8 mouse cellular contexts compared by ENCODE assay signal in the genomic region with DNA sequence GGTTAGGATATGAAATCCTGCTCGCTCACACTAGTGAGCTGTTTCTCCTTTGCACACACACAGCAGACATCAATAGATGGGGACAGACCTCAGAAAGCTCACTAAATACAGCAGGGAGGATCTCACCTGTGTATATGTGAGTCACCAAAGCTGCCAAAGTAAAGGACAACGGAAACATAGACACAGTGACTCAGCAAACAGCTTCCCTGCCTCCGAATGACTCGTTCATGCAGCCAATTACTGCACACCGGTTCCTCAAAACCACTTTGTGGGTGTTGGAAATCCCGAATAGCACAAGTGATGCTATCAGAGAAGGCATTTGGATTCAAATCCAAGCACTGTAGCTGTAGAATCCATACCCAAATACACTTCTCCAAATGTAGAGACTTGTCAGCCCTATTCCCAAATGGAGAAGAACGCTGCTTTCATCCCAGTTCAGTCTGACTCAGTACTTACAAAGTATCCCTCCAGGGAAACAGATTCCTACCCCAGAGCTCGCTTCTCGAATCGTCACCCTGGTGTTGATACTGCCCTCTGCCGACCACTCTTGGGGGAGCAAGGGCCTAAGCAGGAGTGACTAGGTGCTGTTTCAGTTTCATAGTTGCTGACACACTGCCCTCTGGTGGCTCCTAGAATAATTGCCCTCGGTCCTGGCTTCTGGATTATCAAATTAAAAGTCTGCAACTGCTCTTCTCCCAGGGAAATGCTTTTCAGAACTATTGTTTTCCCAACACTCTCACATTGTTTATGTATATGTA.
DNase-seq lines count a peak whose midpoint lies in the region; ATAC-seq and TF ChIP-seq lines count a peak whose summit lies in the region.

No protein-coding gene starts in this region.

- H3K4me2 ChIP-seq in forebrain, embryonic 14.5 days (ENCODE audit: low read length) = no peak overlapping the region
- no peak overlapping the region for H3K4me2 ChIP-seq in lung, embryonic 15.5 days

- no peaks in the 10 kb centered on the region for H3K9me3 ChIP-seq in ES-E14 (ENCODE audit: control insufficient read depth, insufficient read depth, low read depth, low read length)
- H3K9me3 ChIP-seq in forebrain, embryonic 14.5 days (replicated peaks; ENCODE audit: control insufficient read depth, low read length) = no peaks in the 10 kb centered on the region
- H3K9me3 ChIP-seq in lung, embryonic 15.5 days = no peaks in the 10 kb centered on the region

- H3K9ac ChIP-seq in ES-E14 (ENCODE audit: insufficient read depth, low read depth, low read length, poor library complexity, severe bottlenecking) = no peak overlapping the region
- H3K9ac ChIP-seq in forebrain, embryonic 14.5 days (ENCODE audit: low read length) = no peak overlapping the region
- no peak overlapping the region for H3K9ac ChIP-seq in lung, embryonic 15.5 days

- peak; percentile 98 for DNase-seq in ES-E14 (ENCODE audit: low read depth, low spot score)
- peak; percentile 76 for DNase-seq in c-Kit-positive CD71-positive TER-119-negative erythroid progenitor cells, embryonic 14.5 days (ENCODE audit: low read depth)
- peak; percentile 82 for DNase-seq in forebrain, embryonic 14.5 days (ENCODE audit: low spot score)
- DNase-seq in heart, postnatal 14 days = peak; percentile 95 to 98
- DNase-seq in large intestine, adult 2 months (ENCODE audit: low read depth, low spot score) = peak; percentile 87
- peak; percentile 71 for DNase-seq in retina, adult 2 months (ENCODE audit: low read depth, low spot score)
- peak; percentile 92 for DNase-seq in thymus, postnatal 14 days

- no peak overlapping the region for H3K27ac ChIP-seq in ES-E14 (ENCODE audit: insufficient read depth, low read depth, low read length, poor library complexity, severe bottlenecking)
- no peak overlapping the region for H3K27ac ChIP-seq in forebrain, embryonic 14.5 days (ENCODE audit: low read depth, low read length)
- H3K27ac ChIP-seq in lung, embryonic 15.5 days = no peak overlapping the region

- no peaks in the 10 kb centered on the region for H3K27me3 ChIP-seq in forebrain, embryonic 14.5 days (replicated peaks; ENCODE audit: control insufficient read depth, insufficient read depth, low read length)
- no peaks in the 10 kb centered on the region for H3K27me3 ChIP-seq in lung, embryonic 15.5 days

- intact Hi-C loops in heart, postnatal 14 days (cut with DNase I) = loop anchor here (1.0 to 5.0 kb wide), 4 partner anchors 34 to 371 kb away; no protein-coding TSS in a partner anchor

- peak; percentile 75 for ATAC-seq in forebrain, embryonic 14.5 days
- ATAC-seq in lung, embryonic 15.5 days (ENCODE audit: borderline replicate concordance, extremely low read depth, low FRiP score, low TSS enrichment) = peak; percentile 29; the same call in 1 of the 2 replicates

- H3K4me1 ChIP-seq in ES-E14 (ENCODE audit: control insufficient read depth in 2 of 2, insufficient read depth in 2 of 2, low read length in 2 of 2, poor library complexity in 1 of 2) = peaks cover 6 to 13% of the 10 kb centered on the region in 2 experiments; a peak in 2 of 4 replicates
- H3K4me1 ChIP-seq in forebrain, embryonic 14.5 days (ENCODE audit: control insufficient read depth, insufficient read depth, low read length) = no peaks in the 10 kb centered on the region
- no peaks in the 10 kb centered on the region for H3K4me1 ChIP-seq in lung, embryonic 15.5 days

- in situ Hi-C loops in ES-E14 (cut with MboI; ENCODE audit: low sequenced_read_pairs in 2 of 2, unreplicated experiment in 2 of 2) = no loop called here

- H3K4me3 ChIP-seq in ES-E14 (ENCODE audit: insufficient read depth in 1 of 2, low read depth in 1 of 2, low read length in 2 of 2, poor library complexity in 1 of 2, severe bottlenecking in 1 of 2) = no peak overlapping the region
- no peak overlapping the region for H3K4me3 ChIP-seq in forebrain, embryonic 14.5 days (ENCODE audit: low read depth, low read length)
- no peak overlapping the region for H3K4me3 ChIP-seq in lung, embryonic 15.5 days

- no peaks in the 10 kb centered on the region for H3K36me3 ChIP-seq in ES-E14 (ENCODE audit: control insufficient read depth, insufficient read depth, low read length, poor library complexity, severe bottlenecking)
- H3K36me3 ChIP-seq in forebrain, embryonic 14.5 days (ENCODE audit: control insufficient read depth, insufficient read depth, low read length) = no peaks in the 10 kb centered on the region
- H3K36me3 ChIP-seq in lung, embryonic 15.5 days = no peaks in the 10 kb centered on the region

- 49% methylated on average over 12 of the region's 12 CpGs for WGBS in forebrain, embryonic 14.5 days
- 19% methylated on average over 12 of the region's 12 CpGs for WGBS in large intestine, adult 2 months
- 43% methylated on average over 12 of the region's 12 CpGs for WGBS in lung, embryonic 15.5 days

TF ChIP-seq in ES-E14, 5 proteins besides CTCF, POLR2A, EP300 and RAD21:
- TF ChIP-seq ZC3H11A (IDR thresholded peaks at IDR 0.05; ENCODE audit: borderline replicate concordance, low read depth, low read length) (peak; percentile 100), ZNF384 (IDR thresholded peaks at IDR 0.05; ENCODE audit: low read depth, low read length) (no peak), CHD2 (IDR thresholded peaks at IDR 0.05; ENCODE audit: low read depth, low read length) (no peak), HCFC1 (IDR thresholded peaks at IDR 0.05; ENCODE audit: borderline replicate concordance, insufficient read depth, low read length) (0 out of 2 replicates have a peak, but pooled peaks have one; percentile 39), MAFK (IDR thresholded peaks at IDR 0.05; ENCODE audit: insufficient read depth, low read depth, low read length) (peak; percentile 55; the same call in 1 of the 2 replicates)
